17 mouse cellular contexts compared by ENCODE assay signal in the genomic region with DNA sequence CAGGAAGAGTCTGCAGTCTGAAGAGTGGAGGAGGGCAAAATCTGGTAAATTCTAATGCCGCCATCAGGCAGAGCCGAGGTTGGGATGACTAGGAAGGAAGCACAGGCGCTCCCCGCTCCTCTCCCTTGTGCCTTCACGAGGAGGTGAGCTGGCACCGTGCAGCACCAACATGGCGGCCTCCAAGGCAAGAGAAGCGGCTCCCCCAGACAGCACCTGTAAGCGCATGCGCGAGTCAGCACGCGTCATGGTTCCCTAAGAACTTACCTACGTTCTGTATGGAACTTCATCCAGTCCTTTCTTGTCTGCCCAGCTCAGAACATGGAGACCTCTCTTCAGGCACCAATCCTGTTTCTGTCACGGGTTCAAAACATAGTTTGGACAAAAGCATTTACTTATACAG.
"Had no signal": no experiment of that assay in that cellular context is flagged by ENCODE, and none has a peak within 500 bp of the region (broad histone marks: within the 10 kb centered on the region; RNA-seq: fewer than 3 reads in every experiment).

No protein-coding gene starts in this region.

- H3K4me3 ChIP-seq: intestine, embryonic 15.5 days; limb, embryonic 12.5 days; liver, embryonic 13.5 days; lung, embryonic 15.5 days; megakaryocyte, embryonic 14.5 days; midbrain, embryonic 12.5 days had no signal

- H3K4me1 ChIP-seq: intestine, embryonic 15.5 days; liver, embryonic 13.5 days; midbrain, embryonic 12.5 days had no signal

- H3K9me3 ChIP-seq: intestine, embryonic 15.5 days; limb, embryonic 12.5 days; liver, embryonic 13.5 days; lung, embryonic 15.5 days; midbrain, embryonic 12.5 days had no signal

- H3K36me3 ChIP-seq: intestine, embryonic 15.5 days; limb, embryonic 12.5 days; liver, embryonic 13.5 days; lung, embryonic 15.5 days; midbrain, embryonic 12.5 days had no signal

- H3K4me2 ChIP-seq: intestine, embryonic 15.5 days; limb, embryonic 12.5 days; liver, embryonic 13.5 days; lung, embryonic 15.5 days; midbrain, embryonic 12.5 days had no signal

- H3K9ac ChIP-seq: intestine, embryonic 15.5 days; limb, embryonic 12.5 days; liver, embryonic 13.5 days; liver, postnatal 0 days; lung, embryonic 15.5 days; midbrain, embryonic 12.5 days had no signal

- H3K27me3 ChIP-seq: intestine, embryonic 15.5 days; limb, embryonic 12.5 days; liver, embryonic 13.5 days; lung, embryonic 15.5 days; midbrain, embryonic 12.5 days had no signal

- H3K27ac ChIP-seq: intestine, embryonic 15.5 days; limb, embryonic 12.5 days; liver, embryonic 13.5 days; lung, embryonic 15.5 days; macrophage; midbrain, embryonic 12.5 days; stomach, postnatal 0 days had no signal

- DNase-seq: kidney, adult 8-10 months; kidney, postnatal 36 days; layer of hippocampus, adult 9-11 months; liver; liver, embryonic 13.5 days; liver, postnatal 0 days; lung, postnatal 14 days; right cerebral cortex, postnatal 14 days; thymus, postnatal 36 days had no signal

- ATAC-seq: intestine, embryonic 15.5 days; liver, postnatal 0 days; midbrain, embryonic 16.5 days had no signal
